Mouse (Mus musculus): ENCODE results near the gene Sparcl1. TPM values are rescaled to one million over a fixed set of nuclear protein-coding genes. Genes with fewer than 3 reads are reported as not detected.

Gene Sparcl1
- total RNA-seq, 4 experiments from 2014 or later = 165 to 223 (median 203) TPM

DNA sequence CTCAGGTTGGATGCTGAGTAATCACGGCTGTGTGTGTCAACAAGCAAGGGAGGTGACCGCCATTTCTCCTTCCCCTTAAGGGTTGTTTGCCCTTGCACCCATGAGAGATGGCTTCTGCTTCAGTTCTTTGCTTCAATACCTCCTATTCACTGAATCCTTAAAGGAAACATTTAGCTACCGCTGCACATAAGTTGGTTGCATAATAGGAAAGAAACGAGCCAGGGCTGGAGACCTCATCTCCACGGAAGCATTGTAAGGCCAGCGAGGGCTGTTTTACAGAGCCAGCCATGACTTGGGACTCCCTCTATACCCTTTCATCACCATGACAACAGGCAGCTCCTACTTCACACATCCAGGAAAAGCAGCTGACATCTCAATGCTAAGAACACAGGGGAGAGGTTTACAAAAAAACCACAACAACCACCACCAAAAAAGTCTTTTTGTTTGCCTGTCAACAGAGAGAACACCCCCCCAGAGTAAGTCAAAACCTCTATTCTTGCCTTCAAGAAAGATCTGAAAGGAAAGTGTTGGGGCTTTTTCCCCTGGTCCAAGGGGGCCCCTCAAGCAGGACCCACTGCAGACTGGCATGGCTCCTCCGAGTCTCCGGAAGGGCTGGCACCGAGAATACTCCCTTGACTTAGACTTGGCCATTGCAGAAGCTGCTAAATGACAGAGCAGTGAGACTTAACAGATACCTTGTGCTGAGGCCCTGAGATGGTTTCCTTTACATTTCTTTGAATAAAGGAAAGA, 3.2 kb downstream of the Sparcl1 start:
- peak; percentile 38 for DNase-seq (ENCODE audit: low spot score)

DNA sequence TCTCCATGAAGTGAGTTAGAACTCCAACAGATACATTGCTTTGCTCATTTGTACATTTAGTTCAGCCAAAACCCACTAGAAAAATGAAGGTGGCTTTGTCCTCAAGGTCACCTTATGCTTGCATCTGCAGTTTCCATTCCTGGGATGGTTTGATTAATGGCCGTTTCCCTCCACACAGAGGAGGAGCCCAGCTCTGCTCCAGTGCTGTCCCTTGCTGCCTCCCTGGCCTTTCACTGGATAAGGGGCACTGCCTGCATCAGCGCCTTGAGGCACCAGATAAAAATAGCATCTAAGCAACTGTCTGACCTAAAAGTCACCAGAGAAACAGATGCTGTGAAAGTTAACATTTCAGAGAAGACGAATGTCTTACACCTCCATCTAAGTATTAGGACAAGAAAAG, 4.0 kb downstream of the Sparcl1 start:
- DNase-seq (ENCODE audit: low spot score) = peak; percentile 19

DNA sequence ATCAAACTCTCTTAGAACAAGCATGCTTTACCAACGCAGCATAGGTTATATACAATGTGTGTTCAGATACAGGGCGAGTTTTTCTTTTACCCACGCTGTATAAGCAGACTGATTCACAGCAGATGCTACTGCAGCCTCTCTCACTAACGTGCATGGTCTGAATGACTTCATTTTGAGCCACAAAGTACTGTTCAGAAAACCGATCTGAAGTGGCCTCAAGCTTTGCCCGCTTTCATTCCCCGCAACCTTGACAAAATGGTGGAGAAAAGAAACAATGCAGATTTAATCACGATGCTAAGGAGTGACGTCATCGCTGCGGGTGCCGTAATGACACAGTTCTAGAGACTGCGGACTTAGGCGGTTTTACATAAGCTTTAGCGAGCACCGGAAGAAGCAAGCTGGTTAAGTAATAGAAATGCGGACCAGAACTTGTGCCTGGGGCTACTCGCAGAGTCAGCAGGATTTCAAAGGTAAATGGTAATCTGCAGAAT, 4.6 kb downstream of the Sparcl1 start:
- DNase-seq (ENCODE audit: low spot score) = peak; percentile 19

DNA sequence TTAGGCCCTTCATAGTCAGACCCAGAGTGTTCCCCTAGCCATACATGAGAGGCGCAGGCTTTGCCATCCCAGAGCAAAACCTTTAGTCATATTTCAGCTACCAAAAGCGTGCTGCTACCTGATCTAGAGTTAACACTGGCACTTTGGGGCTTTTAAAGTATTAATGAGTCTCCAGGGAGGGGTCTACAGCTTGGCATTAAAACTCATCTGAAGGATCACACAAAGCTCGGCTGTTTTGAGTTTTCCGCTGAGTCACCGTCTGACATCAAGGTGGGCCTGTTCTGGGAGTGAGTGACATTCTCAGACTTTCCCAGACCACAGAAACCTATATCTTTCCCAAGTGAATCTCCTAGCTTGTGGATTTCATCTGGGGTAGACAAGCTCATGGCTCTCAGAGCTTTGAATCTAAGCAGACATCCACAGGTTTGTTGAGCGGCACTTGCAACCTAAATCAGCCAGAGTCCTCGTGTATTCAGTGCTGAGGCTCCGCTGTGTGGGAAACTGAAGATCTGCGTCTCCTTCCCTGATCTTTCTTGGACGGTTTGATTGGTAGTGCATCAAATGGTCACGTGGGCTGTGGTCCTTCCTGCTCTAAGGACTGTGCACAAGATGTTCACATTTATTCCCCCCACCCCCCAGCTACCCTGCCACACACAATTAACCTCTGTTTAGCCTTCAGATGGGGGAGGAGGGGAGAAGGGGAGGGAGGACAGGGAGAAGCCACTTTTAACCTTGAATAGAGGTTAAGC, 5.2 kb downstream of the Sparcl1 start:
- peak; percentile 19 for DNase-seq (ENCODE audit: low spot score)

DNA sequence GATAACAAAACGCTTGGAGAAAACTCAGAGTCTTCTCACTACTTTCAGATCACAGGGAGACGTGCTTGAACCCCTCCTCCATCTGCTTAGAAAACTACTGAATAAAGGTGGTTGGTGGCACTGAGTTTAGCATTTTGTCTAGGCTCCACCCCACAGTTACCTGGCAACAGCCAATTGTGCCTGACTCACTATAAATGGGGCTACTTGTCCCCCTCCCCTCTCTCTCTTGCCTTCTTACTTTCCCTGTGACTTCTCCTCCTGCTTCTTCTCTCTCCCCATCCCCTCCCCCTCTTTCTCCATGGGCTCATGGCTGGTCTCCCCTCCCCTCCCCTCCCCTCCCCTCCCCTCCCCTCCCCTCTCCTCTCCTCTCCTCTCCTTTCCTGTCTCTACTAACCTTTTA, 9.4 kb downstream of the Sparcl1 start:
- no peak for DNase-seq (ENCODE audit: low spot score)

DNA sequence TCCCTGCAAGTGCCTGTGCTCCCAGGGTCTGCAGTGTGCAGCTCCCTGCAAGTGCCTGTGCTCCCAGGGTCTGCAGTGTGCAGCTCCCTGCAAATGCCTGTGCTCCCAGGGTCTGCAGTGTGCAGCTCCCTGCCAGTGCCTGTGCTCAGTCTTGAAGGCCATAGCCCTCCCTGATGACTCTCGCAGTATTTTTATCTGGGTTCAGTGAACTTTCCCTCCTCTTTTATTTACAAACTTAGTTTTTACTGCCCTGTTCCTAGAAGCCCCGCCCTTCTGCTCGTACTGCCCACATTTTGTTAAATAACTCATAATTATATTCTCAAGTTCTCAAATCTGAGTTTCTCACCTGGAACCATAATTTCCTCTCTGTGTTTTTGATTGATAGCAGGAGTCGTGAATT, 10.4 kb downstream of the Sparcl1 start:
- no peak for DNase-seq (ENCODE audit: low spot score)

DNA sequence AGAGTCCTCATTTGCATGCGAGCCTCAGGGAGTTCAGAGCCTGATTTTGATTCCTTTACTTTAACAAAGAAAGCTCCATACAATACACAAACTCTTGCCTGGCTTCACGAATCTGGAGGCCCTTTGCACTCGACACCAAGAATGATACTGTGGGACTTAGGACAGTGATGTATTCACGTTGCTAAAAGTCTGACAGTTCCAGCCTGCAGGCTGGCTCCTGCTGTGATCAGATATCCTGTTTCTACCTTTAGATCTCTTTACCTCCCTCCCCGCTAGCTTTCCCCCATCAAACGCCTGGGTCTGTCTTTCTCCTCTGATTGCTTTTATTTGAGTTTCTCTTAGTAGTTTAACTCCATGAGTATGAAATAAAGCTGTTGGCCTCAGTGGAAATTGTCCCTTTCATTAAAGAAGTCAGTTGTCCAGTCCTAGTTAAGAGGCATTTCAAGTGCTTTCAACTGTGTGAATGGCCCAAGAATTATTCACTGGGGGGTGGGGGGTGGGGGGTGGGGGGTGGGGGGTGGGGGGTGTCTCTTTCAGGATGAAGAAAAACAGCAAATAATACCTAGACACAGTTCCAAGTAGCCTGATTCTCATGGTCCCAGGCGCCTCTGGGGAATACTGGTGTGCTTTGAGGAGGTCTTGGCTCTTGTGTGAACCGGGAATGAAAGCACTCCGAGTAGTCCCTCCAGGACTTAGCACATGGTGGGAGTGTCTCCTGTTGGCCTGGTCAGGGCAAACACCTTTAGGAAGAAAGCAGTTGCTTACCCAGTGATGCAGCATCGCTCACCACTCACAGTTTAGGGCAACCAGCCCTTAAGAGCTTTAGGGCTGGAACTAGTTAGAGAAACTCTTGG, 11.6 kb downstream of the Sparcl1 start:
- DNase-seq (ENCODE audit: low spot score) = peak; percentile 17

DNA sequence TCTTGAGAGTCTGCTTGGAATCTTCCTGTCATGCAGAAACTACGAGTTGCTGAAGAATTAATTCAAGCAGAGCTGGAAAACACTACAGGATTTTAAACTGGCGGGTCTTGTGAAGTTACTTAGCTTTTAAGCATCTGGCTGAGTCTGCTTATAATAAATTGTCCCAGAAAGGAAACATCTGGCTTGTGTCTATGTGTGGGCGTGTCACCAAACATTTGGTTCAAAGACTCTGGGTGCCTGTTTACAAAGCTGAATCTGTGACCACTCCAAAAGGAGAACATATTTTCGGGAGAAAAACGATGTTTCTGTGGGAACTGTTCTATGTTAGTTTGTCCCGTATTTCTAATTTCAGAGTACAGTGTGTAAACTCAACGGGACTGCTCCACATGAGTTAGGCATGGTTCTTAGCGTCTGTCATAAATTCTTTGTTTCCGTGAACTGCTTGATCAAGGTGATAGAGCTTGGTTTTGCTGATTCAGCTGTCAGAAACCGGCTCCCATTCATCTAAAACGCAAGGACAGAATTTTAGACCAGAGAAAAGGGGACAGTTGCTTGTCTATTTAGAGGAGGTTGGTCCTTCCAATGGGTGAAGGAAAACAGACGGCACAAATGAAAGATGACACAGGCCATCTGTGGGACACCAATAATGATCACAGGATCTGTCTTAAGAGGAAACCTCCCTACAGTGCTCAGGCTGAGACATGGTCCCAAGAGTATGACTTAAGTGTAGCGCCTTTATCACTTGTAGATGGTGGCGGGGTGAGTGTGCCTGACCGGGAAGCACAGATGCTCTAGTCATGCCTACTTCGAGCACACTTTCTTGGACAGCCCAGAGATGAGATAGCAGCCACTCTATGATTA, 17.2 kb downstream of the Sparcl1 start:
- DNase-seq (ENCODE audit: low spot score) = peak; percentile 85

DNA sequence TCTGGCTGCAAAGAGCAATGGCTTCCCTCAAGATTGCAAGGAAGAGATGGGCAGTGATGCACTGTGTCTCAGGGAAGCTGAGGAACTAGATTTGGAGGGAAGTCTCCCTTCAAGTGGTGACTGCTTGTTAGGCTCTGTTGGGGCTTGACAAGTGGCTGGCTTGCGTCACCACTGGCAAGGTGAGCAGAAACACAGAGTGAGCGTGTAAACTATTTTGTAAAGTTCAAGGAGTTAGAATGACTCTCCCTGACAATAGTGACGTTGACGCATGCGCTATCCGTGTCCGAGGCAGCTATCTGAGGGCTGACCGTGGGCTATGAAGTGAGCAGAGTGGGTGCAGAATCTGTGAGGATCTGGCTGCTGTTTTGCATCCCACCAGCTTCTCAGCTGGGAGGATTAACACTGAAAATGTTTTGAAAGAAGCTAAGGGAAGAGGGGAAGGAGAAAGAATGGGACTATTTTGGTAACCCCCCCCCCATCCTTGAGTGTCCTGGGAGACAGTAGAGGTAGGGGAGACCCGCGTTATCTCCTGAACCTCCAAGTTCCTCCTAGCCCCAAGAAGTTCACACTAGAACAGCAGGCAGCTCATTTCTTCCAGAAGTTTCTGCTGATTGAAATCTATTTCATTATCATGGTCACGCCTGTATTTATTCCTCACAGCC, 18.0 kb downstream of the Sparcl1 start:
- peak; percentile 4 for DNase-seq (ENCODE audit: low spot score)

DNA sequence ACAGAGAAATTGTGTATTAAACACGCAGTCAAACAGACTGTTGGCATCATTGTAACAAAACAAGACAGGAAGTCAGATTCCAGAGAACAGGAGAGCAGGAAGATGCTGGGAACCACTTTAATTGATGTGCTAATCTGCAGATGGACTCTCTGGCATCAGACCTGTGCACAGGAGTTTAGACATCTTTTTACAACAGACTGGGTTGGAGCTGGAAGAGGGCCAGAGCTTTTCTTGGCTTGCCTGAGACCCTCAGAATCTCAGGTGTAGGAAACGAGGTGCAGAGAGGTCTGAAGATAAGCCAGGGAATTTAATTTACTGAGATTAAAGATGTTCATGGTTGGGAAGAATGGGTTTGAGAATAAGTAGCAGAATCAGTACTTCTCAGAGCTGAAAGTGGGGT, 23.8 kb downstream of the Sparcl1 start:
- no peak for DNase-seq (ENCODE audit: low spot score)

DNA sequence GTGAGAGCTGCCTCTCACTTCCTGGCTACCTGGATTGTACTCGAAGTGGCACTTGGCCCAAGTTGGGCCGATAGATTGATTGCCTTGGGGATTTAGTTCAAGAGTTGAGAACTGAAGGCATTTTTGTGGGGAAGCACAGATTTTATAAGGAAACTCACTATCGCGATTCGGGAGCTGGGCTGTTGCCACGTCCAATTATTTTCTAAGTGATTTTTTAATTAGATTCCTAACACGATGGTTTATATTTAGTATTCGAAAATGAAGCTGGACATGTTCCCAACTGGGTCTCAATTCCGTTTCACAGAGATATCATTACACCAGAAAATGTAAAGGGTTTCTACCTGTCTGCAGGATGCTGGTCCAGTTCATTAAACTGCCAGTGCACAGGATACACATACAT, 28.2 kb downstream of the Sparcl1 start:
- no peak for DNase-seq (ENCODE audit: low spot score)

DNA sequence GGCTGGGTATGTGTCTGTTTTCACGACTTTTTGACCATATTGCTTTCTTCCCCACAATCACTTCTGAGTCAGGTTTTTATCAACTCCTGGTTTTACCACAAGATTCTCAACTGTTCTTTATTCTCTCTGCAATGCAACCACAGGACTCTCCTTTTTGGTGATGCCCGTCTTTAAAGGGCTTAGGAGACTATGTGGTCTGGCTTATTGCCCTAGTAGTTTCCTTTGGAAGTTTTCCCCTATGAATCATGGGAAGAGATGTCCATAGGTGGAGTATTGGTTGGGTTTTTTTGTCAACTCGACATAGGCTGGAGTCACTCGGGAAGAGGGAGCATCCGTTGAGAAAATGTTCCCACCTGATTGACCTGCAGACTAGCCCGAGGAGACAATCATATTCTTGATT, 32.8 kb downstream of the Sparcl1 start:
- no peak for DNase-seq (ENCODE audit: low spot score)

DNA sequence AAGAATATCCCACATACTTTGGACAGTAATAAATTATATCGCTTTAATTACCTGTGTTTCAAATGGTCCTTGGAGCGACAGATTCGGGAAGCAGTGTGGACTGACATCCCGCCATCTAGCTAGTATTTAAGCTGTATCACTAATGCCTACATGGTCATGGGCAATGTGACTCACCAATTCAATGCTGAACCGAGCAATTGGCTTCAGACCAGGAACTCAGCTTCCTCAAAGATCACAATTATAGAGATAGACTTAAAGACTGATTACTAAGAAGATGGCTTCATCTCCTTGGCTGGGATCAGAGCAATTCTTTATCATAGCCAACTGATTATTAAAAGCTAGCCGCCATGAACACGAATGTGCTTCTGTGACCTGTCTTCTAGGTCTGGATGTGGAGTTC, 36.0 kb downstream of the Sparcl1 start, which contains the start of gene Gm17660:
Gm17660 (minus strand) TSS at position 101 of the 400 bp plus-strand sequence.
- no peak for DNase-seq (ENCODE audit: low spot score)

DNA sequence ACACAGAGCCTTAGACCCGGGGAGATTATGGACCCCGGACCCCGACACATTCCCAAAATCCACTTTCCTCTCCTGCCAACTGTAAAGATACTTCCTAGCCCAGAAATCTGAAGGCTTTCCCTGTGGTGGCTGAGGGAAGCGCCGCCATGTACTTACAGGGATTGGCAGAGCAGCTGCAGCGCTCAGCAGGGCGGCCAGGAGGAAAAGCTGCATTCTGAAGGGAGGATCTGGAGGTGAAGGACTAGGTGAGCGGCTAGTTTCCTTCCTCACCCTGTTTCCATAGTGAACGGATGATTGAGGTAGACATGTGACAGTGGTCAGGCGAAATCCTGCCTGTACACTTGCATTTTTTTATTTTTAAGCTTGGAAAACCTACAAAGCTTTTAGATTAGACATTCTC, 37.2 kb downstream of the Sparcl1 start:
- no peak for DNase-seq (ENCODE audit: low spot score)

DNA sequence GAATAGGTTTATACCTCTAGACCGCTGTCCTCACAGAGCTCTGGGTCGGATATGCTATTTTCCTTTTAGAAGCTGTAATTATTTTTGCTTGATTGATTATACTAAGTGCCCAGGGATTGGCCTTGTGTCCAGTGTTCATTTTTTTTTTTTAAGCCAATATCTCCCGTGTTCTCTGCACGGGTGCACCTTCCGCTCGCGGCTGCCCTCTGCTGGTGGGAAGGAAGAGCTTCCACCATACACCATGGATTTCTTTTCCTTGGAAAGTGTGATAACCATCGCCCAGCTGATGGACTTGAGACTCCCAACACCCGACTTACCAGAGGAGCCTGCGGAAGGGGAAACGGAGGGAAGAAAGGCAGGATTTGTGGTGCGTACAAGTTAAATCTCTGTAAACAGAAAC, 39.1 kb downstream of the Sparcl1 start:
- DNase-seq (ENCODE audit: low spot score) = peak; percentile 55

DNA sequence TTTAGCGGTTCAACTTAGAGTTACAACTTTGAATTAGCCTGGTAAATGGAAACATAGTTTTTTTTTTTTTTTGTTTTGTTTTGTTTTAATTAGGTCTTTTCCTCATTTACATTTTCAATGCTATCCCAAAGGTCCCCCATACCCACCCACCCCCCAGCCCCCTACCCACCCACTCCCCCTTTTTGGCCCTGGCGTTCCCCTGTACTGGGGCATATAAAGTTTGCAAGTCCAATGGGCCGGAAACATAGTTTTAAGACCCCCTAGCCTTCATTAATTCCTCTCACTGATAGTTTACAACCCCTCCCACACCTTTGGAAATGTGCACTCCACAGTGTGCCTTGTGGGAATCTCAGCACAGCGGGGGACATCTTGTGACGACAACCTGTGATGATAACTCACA, 39.9 kb downstream of the Sparcl1 start:
- DNase-seq (ENCODE audit: low spot score) = no peak

DNA sequence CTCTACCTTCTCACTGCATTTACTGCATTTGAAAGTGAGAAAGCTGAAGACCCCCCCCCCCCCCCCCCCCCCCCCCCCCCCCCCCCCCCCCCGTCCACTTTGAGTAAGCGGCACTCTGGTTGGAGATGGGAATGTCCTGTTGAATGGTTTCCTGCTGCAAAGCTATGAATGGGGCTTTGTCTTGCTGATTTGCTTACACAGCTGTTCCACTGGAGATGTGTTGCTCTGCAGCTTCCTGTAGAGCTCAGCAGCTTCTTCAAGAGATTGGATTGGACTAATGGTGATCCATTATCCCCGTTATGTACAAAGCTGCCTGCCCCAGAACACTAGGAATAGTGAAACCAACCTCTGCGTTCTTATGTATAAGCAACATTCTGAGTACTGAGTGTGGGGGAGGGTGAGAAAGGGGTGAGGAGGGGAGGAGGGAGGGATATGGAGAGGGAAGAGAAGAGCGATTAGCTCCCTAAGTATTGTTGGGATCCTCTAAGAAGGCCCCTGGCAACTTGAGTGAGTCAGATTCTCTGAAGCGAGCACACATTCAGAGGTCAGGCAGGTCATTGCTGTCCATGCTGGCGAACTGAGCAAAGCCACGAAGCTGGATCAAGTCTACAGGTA, 41.2 kb downstream of the Sparcl1 start:
- peak; percentile 26 for DNase-seq (ENCODE audit: low spot score)

DNA sequence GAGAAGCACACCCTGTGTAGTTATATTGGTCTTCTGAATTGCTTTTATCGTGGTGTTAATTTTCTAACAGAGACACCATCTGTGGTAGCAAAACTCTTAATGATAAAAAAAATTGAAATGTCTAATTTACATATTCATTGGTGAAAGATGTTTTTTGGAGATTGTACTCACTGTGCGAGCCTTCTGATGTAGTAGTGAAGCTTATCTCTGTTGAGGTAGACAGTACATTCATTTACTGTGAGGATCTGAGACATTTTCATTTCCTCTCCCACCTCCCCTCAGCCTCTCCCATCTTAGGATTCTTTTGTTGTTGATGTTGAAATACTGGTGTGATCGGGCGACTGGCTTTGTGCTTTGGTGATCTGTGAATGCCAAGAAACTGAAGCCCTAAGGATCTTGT, 42.5 kb downstream of the Sparcl1 start:
- no peak for DNase-seq (ENCODE audit: low spot score)

DNA sequence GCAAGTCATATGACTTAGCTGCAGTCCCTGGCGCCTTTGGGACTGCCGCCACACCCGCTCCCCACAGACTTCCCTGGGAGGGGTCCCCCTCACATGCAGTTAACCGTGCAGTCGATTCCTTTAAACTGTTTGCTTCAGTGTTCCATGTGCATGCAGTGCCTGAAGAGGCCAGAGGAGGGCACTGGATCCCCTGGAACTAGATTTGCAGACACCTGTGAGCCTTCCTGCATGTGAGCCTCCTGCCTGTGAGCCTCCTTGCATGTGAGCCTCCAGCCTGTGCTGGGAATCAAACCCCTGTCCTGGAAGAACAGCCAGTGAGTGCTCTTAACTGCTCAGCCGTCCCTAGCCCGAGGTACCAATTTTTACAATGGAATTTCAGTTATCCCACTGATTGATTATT, 44.8 kb downstream of the Sparcl1 start:
- DNase-seq (ENCODE audit: low spot score) = no peak
